Mouse (Mus musculus): Measurements from ENCODE around the gene Sp1. TPM values are rescaled to one million over a fixed set of nuclear protein-coding genes. Genes with fewer than 3 reads are reported as not detected.

The Sp1 gene
- polyA plus RNA-seq, 1 experiment from 2014 or later, result 13.9 TPM

DNA sequence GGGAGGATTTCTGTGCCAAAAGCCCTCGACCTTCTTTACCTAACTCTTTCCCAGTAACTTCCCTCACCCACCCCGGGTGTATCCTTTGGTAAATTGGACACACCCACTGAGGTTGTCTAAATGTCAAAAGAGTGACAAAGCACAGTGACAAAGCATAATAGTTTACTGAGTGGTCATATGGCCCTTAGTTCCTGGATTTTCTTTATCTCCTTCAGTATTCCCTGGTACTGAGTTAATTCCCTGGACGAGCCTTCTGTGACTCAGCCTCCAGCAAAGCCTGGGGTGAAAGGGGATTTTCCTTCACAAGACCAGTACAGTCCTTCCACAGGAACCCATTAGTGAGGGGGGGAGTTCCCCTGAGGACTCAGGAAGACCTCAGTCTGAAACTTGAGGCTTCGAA is 55.0 kb downstream of the Sp1 start:
- Histone ChIP-seq H3K9me3 (replicated peaks; ENCODE audit: control insufficient read depth, low read length) (no peaks in the 10 kb centered on the region), H3K36me3 (replicated peaks; ENCODE audit: control insufficient read depth, insufficient read depth, low read depth, low read length) (no peaks in the 10 kb centered on the region), H3K4me1 (ENCODE audit: control insufficient read depth, insufficient read depth, low read length) (no peaks in the 10 kb centered on the region), H3K27me3 (ENCODE audit: control insufficient read depth, insufficient read depth, low read length) (no peaks in the 10 kb centered on the region), H3K27ac (replicated peaks; ENCODE audit: low read depth, low read length) (no peak overlapping the region), H3K4me3 (ENCODE audit: low read depth, low read length) (no peak overlapping the region), H3K4me2 (ENCODE audit: low read depth, low read length) (no peak overlapping the region), H3K9ac (replicated peaks; ENCODE audit: low read length) (no peak overlapping the region)
- WGBS, result 66% methylated on average over 4 of the region's 4 CpGs
- DNase-seq (ENCODE audit: low spot score), result no peak
- no peak for ATAC-seq (replicated peaks; ENCODE audit: insufficient number of reproducible peaks, low FRiP score, low TSS enrichment, low read depth)

DNA sequence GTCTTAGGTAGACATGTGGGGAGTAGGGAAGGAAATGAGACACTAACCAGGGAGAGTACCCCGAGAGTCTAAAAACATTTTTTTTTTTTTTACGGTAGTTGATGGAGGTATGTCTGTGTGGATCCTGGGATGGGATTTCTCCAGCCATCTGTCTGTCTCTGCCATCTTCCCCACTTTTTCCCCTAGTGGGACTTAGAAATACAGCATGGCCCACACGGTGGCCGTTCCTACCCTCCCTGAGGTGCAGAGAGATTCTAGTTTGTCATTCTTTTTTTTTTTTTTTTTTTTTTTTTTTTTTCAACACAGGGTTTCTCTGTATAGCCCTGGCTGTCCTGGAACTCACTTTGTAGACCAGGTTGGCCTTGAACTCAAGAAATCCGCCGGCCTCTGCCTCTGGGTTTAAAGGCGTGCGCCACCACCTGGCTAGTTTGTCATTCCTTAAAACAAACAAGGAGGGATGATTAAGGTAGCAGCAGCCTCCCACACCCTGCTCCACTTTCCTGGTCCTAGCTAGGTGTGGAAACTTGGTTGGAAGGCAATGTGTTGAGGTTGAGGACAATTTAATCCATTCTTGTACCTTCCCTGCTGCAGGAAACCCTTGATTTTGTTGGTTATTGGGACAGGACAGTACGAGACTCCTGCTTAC is 55.6 kb downstream of the Sp1 start:
- Histone ChIP-seq H3K27me3 (ENCODE audit: control insufficient read depth, insufficient read depth, low read length) (no peaks in the 10 kb centered on the region), H3K4me2 (ENCODE audit: low read depth, low read length) (no peak overlapping the region), H3K27ac (replicated peaks; ENCODE audit: low read depth, low read length) (no peak overlapping the region), H3K9me3 (replicated peaks; ENCODE audit: control insufficient read depth, low read length) (no peaks in the 10 kb centered on the region), H3K4me3 (ENCODE audit: low read depth, low read length) (no peak overlapping the region), H3K4me1 (ENCODE audit: control insufficient read depth, insufficient read depth, low read length) (no peaks in the 10 kb centered on the region), H3K9ac (replicated peaks; ENCODE audit: low read length) (no peak overlapping the region), H3K36me3 (replicated peaks; ENCODE audit: control insufficient read depth, insufficient read depth, low read depth, low read length) (no peaks in the 10 kb centered on the region)
- no peak for ATAC-seq (replicated peaks; ENCODE audit: insufficient number of reproducible peaks, low FRiP score, low TSS enrichment, low read depth)
- WGBS, result 76% methylated on average over 9 of the region's 9 CpGs
- no peak for DNase-seq (ENCODE audit: low spot score)

DNA sequence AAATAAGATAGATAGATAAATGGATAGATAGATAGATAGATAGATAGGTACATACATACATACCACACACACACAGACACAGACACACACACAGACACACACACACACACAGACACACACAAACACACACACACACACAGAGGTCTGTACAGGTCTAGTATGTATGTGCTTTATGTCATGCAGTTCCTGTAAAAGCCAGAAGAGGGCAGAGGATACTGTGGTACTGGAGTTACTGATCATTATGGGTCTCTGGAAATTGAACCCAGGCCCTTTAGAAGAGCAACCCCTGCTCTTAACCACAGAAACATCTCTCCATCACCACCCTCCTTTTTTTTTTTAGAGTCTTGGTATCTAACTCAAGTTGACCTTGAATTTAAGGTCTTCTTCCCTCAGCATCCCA is 57.7 kb downstream of the Sp1 start:
- H3K4me3 ChIP-seq (ENCODE audit: low read depth, low read length), result no peak overlapping the region
- no peak overlapping the region for H3K9ac ChIP-seq (replicated peaks; ENCODE audit: low read length)
- no peak overlapping the region for H3K4me2 ChIP-seq (ENCODE audit: low read depth, low read length)
- H3K36me3 ChIP-seq (replicated peaks; ENCODE audit: control insufficient read depth, insufficient read depth, low read depth, low read length), result no peaks in the 10 kb centered on the region
- no peaks in the 10 kb centered on the region for H3K27me3 ChIP-seq (ENCODE audit: control insufficient read depth, insufficient read depth, low read length)
- H3K27ac ChIP-seq (replicated peaks; ENCODE audit: low read depth, low read length), result no peak overlapping the region
- ATAC-seq (replicated peaks; ENCODE audit: insufficient number of reproducible peaks, low FRiP score, low TSS enrichment, low read depth) (no peak), DNase-seq (ENCODE audit: low spot score) (peak; percentile 45)
- no peaks in the 10 kb centered on the region for H3K9me3 ChIP-seq (replicated peaks; ENCODE audit: control insufficient read depth, low read length)
- H3K4me1 ChIP-seq (ENCODE audit: control insufficient read depth, insufficient read depth, low read length), result no peaks in the 10 kb centered on the region

DNA sequence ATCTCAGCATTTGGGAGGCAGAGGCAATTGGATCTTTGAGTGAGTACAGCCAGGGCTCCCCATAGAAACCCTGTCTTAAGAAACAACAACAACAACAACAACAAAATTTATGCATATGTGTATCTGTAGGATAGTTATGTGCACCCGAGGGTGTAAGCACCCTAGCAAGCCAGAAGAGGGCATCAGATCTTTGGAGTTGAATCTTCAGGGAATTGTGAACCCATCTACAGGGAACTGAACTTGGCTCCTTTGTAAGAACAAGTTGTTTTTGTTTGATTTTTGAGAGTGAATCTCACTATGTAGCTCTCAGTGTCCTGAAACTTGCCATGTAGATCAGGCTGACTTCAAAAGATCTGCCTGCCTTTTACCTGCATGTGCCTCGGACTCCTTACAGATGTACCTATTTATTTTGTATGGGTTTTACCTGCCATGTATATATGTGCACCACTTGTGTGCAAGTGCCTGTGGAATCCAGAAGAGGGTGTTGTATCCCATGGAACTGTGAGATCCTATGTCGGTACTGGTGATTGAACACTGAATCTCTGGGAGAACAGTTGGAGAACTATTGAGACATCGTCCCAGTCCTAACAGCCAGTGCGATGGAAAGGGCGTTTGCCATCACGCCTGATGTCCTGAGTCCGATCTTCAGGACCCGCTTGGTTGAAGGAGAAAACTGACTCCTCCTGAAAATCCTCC is 62.9 kb downstream of the Sp1 start:
- no peak for ATAC-seq (replicated peaks; ENCODE audit: insufficient number of reproducible peaks, low FRiP score, low TSS enrichment, low read depth)
- Histone ChIP-seq H3K27me3 (ENCODE audit: control insufficient read depth, insufficient read depth, low read length) (no peaks in the 10 kb centered on the region), H3K4me3 (ENCODE audit: low read depth, low read length) (no peak overlapping the region), H3K9ac (replicated peaks; ENCODE audit: low read length) (no peak overlapping the region), H3K4me2 (ENCODE audit: low read depth, low read length) (no peak overlapping the region), H3K9me3 (replicated peaks; ENCODE audit: control insufficient read depth, low read length) (no peaks in the 10 kb centered on the region), H3K27ac (replicated peaks; ENCODE audit: low read depth, low read length) (no peak overlapping the region), H3K36me3 (replicated peaks; ENCODE audit: control insufficient read depth, insufficient read depth, low read depth, low read length) (no peaks in the 10 kb centered on the region), H3K4me1 (ENCODE audit: control insufficient read depth, insufficient read depth, low read length) (no peaks in the 10 kb centered on the region)
- WGBS, result 97% methylated on average over 9 of the region's 9 CpGs
- DNase-seq (ENCODE audit: low spot score), result no peak

DNA sequence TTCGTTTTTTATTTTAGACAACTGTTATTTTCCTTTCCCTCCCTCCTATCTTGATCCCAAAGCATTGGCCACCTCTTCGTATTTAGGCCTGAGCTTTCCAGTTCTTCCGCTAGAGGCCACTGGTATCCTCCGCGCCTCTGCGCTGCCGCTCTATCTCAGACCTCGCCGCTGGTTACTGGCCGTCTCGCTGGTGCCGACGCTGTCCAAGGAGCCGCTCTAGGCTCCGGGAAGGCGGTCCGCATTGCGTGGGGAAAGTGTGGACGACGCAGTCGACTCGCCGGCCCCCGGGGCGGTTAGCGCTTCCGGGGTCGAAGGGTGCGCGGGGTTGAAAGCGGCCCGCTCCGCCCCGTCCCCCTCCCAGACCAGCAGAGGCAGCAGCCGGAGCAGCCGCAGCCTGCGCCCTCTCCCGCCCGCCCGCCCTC is 64.3 kb downstream of the Sp1 start, which contains the start of gene Pcbp2:
TSS of gene Pcbp2 (plus strand) at position 357 of the 422 bp plus-strand sequence.
- H3K4me2 ChIP-seq (ENCODE audit: low read depth, low read length), result peak within 1 kb of the TSS; percentile 51
- H3K27me3 ChIP-seq (ENCODE audit: control insufficient read depth, insufficient read depth, low read length), result no peaks in the 10 kb centered on the region
- 1% methylated on average over 34 of the region's 40 CpGs for WGBS
- DNase-seq (ENCODE audit: low spot score) (peak; percentile 99), ATAC-seq (replicated peaks; ENCODE audit: insufficient number of reproducible peaks, low FRiP score, low TSS enrichment, low read depth) (peak; percentile 99)
- no peaks in the 10 kb centered on the region for H3K36me3 ChIP-seq (replicated peaks; ENCODE audit: control insufficient read depth, insufficient read depth, low read depth, low read length)
- no peaks in the 10 kb centered on the region for H3K9me3 ChIP-seq (replicated peaks; ENCODE audit: control insufficient read depth, low read length)
- peak within 1 kb of the TSS; percentile 97 for H3K27ac ChIP-seq (replicated peaks; ENCODE audit: low read depth, low read length)
- H3K9ac ChIP-seq (replicated peaks; ENCODE audit: low read length), result peak within 1 kb of the TSS; percentile 98
- H3K4me1 ChIP-seq (ENCODE audit: control insufficient read depth, insufficient read depth, low read length), result no peaks in the 10 kb centered on the region
- H3K4me3 ChIP-seq (ENCODE audit: low read depth, low read length), result peak within 1 kb of the TSS; percentile 82

DNA sequence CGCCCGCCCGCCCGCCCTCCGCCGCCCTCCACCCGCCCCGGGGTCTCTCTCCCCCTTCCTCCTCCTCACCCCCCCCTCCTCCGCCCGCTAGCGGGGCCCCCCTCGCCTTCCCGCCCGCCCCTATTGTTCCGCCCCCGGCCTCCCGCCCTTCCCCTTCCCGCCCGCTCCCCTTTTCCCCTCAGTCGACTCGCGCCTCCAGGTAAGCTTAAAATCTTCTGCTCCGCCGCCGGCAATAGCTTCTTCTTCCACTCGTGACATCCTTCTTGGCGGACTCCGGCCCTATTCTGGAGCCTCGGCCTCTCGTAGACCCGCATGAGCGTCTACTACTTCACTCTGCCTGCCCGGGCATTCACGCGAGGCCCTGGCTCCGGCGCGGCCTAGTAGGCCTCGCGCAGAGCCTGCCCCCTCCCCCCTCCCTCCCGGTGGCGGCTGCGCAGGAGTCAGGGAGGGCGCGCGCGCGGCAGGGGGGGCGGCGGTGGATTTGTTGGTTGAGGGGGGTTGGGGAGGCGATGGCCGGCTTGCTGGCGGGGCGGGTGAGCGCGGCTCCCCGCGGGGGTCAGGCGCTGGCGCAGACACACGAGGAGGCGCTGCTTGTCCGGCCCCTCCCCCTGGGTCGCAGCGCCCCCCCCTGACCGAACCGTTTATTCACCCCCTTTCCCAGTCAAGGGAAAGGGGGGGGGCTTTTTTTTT is 64.8 kb downstream of the Sp1 start:
- Histone ChIP-seq H3K27ac (replicated peaks; ENCODE audit: low read depth, low read length) (peak overlapping the region; percentile 97), H3K4me2 (ENCODE audit: low read depth, low read length) (peak overlapping the region; percentile 51), H3K27me3 (ENCODE audit: control insufficient read depth, insufficient read depth, low read length) (no peaks in the 10 kb centered on the region), H3K36me3 (replicated peaks; ENCODE audit: control insufficient read depth, insufficient read depth, low read depth, low read length) (no peaks in the 10 kb centered on the region), H3K9ac (replicated peaks; ENCODE audit: low read length) (peak overlapping the region; percentile 98), H3K4me3 (ENCODE audit: low read depth, low read length) (peak overlapping the region; percentile 82), H3K9me3 (replicated peaks; ENCODE audit: control insufficient read depth, low read length) (no peaks in the 10 kb centered on the region), H3K4me1 (ENCODE audit: control insufficient read depth, insufficient read depth, low read length) (no peaks in the 10 kb centered on the region)
- DNase-seq (ENCODE audit: low spot score), result peak; percentile 82
- WGBS, result under 1% methylated on average over 28 of the region's 67 CpGs
- peak; percentile 53 for ATAC-seq (replicated peaks; ENCODE audit: insufficient number of reproducible peaks, low FRiP score, low TSS enrichment, low read depth)

DNA sequence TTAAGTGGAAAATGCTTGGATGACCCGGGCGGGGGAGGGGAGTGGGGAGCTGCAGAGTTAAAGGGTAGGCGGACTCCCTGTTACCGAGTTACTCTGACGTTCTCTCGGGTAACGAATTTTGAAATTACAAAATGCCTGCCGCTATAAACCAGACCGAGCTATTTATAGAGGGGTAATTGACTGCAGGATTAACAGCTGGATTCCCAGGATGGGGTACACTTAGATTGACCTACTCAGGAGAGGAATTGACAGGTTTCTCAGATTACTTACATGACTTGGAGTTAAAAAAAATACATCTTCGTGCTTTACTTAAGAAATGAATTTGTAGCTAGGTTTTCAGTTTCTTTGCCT is 65.3 kb downstream of the Sp1 start:
- H3K27me3 ChIP-seq (ENCODE audit: control insufficient read depth, insufficient read depth, low read length), result no peaks in the 10 kb centered on the region
- H3K27ac ChIP-seq (replicated peaks; ENCODE audit: low read depth, low read length), result peak overlapping the region; percentile 97
- H3K4me2 ChIP-seq (ENCODE audit: low read depth, low read length), result peak overlapping the region; percentile 51
- under 1% methylated on average over 10 of the region's 10 CpGs for WGBS
- no peaks in the 10 kb centered on the region for H3K9me3 ChIP-seq (replicated peaks; ENCODE audit: control insufficient read depth, low read length)
- no peak for ATAC-seq (replicated peaks; ENCODE audit: insufficient number of reproducible peaks, low FRiP score, low TSS enrichment, low read depth)
- no peaks in the 10 kb centered on the region for H3K36me3 ChIP-seq (replicated peaks; ENCODE audit: control insufficient read depth, insufficient read depth, low read depth, low read length)
- DNase-seq (ENCODE audit: low spot score), result no peak
- H3K4me1 ChIP-seq (ENCODE audit: control insufficient read depth, insufficient read depth, low read length), result no peaks in the 10 kb centered on the region
- peak overlapping the region; percentile 82 for H3K4me3 ChIP-seq (ENCODE audit: low read depth, low read length)
- peak overlapping the region; percentile 98 for H3K9ac ChIP-seq (replicated peaks; ENCODE audit: low read length)

DNA sequence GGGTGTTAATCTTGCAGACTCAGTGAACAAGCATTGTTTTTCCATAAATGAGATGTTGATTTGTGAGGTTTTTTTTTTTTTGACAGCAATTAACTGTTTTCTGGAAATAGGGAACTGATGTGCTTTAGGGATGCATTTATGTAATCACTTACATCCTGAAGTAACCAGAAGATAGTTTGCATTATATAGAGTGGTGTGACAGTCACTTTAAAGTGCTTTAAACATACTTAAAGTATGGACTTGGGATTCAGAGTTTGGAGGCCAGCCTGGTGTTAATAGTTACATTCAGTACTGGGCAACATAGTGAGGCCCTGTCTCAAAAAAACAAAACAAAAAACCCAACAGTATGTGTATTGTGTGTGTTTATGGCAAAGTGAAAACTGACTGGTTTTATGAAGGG is 65.8 kb downstream of the Sp1 start:
- peak overlapping the region; percentile 51 for H3K4me2 ChIP-seq (ENCODE audit: low read depth, low read length)
- H3K27me3 ChIP-seq (ENCODE audit: control insufficient read depth, insufficient read depth, low read length), result no peaks in the 10 kb centered on the region
- H3K36me3 ChIP-seq (replicated peaks; ENCODE audit: control insufficient read depth, insufficient read depth, low read depth, low read length), result no peaks in the 10 kb centered on the region
- H3K27ac ChIP-seq (replicated peaks; ENCODE audit: low read depth, low read length), result no peak overlapping the region
- peak overlapping the region; percentile 82 for H3K4me3 ChIP-seq (ENCODE audit: low read depth, low read length)
- no peak for DNase-seq (ENCODE audit: low spot score)
- no peaks in the 10 kb centered on the region for H3K4me1 ChIP-seq (ENCODE audit: control insufficient read depth, insufficient read depth, low read length)
- no peak for ATAC-seq (replicated peaks; ENCODE audit: insufficient number of reproducible peaks, low FRiP score, low TSS enrichment, low read depth)
- no peaks in the 10 kb centered on the region for H3K9me3 ChIP-seq (replicated peaks; ENCODE audit: control insufficient read depth, low read length)
- no peak overlapping the region for H3K9ac ChIP-seq (replicated peaks; ENCODE audit: low read length)
